Mouse (Mus musculus): ENCODE data around the gene Sln. TPM values are rescaled to one million over a fixed set of nuclear protein-coding genes. Genes with fewer than 3 reads are reported as not detected.

Gene Sln
- polyA plus RNA-seq, 1 experiment from 2014 or later, result 13.7 TPM

GRCm38 (mm10) chr9:53848548-53848947, 1.4 kb upstream of the Sln start:
- no peak overlapping the region for H3K9ac ChIP-seq
- 73% methylated on average over 8 of the region's 8 CpGs for WGBS
- no peaks in the 10 kb centered on the region for H3K36me3 ChIP-seq
- no peak overlapping the region for H3K4me2 ChIP-seq
- H3K27me3 ChIP-seq (replicated peaks), result peaks cover 16% of the 10 kb centered on the region; the same call in 1 of the 2 replicates
- H3K4me1 ChIP-seq (replicated peaks), result no peaks in the 10 kb centered on the region
- H3K9me3 ChIP-seq (replicated peaks), result no peaks in the 10 kb centered on the region
- ATAC-seq (ENCODE audit: insufficient number of reproducible peaks, low FRiP score), result no peak
- no peak overlapping the region for H3K4me3 ChIP-seq
- no peak overlapping the region for H3K27ac ChIP-seq (ENCODE audit: poor library complexity, severe bottlenecking)

DNA sequence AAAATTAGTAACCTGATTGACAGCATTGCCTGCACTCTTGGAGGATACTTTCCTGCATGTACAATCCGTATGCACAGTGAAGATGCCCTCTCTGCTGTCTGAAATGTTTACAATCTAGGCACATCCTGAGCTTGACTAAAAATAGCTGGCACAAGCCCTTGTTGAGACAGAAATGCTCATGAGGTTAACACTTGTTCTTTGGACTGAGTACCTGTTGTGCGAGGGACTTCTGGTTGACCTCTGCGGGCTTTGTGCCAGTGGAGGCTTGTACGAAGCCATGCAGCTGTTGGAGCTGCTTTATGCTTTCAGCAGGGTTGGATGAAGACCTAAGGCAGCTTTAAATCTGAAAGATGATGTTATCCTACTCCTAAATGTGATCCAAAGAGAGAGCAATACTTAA, 2.2 kb downstream of the Sln start:
- Histone ChIP-seq H3K27me3 (replicated peaks) (peaks cover 20% of the 10 kb centered on the region), H3K4me1 (replicated peaks) (no peaks in the 10 kb centered on the region), H3K4me2 (no peak overlapping the region), H3K27ac (ENCODE audit: poor library complexity, severe bottlenecking) (no peak overlapping the region), H3K9ac (no peak overlapping the region), H3K9me3 (replicated peaks) (no peaks in the 10 kb centered on the region), H3K4me3 (no peak overlapping the region), H3K36me3 (no peaks in the 10 kb centered on the region)
- 58% methylated on average over 4 of the region's 4 CpGs for WGBS
- no peak for ATAC-seq (ENCODE audit: insufficient number of reproducible peaks, low FRiP score)

- 80% methylated on average over 1 of the region's 1 CpGs for WGBS
- no peak for ATAC-seq (ENCODE audit: insufficient number of reproducible peaks, low FRiP score)
- Histone ChIP-seq H3K9ac (no peak overlapping the region), H3K4me1 (replicated peaks) (no peaks in the 10 kb centered on the region), H3K27ac (ENCODE audit: poor library complexity, severe bottlenecking) (no peak overlapping the region), H3K4me2 (no peak overlapping the region), H3K36me3 (no peaks in the 10 kb centered on the region), H3K9me3 (replicated peaks) (no peaks in the 10 kb centered on the region), H3K27me3 (replicated peaks) (peaks cover 20% of the 10 kb centered on the region), H3K4me3 (no peak overlapping the region)
Observed at GRCm38 (mm10) chr9:53853672-53854071, 3.7 kb downstream of the Sln start.

DNA sequence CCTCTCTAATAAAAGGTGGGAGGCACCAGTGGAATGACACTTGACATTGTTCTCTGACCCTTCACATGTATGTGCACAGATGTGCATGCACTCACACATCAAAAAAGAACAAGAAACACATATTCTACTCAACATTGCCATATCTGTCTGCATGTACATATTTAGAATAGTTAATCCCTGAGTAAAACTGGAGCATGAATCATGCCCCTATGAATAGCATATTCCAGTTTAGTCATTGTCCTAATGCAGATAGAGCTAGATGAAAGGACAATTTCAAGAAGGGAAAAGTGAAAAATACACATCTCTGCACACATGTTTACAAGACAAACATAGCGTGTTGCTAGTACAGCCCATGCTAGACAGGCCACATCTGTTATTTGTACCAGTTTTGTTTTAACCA, 4.6 kb downstream of the Sln start:
- Histone ChIP-seq H3K4me2 (no peak overlapping the region), H3K27me3 (replicated peaks) (peaks cover 16% of the 10 kb centered on the region), H3K4me3 (no peak overlapping the region), H3K36me3 (no peaks in the 10 kb centered on the region), H3K4me1 (replicated peaks) (no peaks in the 10 kb centered on the region), H3K27ac (ENCODE audit: poor library complexity, severe bottlenecking) (no peak overlapping the region), H3K9ac (no peak overlapping the region), H3K9me3 (replicated peaks) (no peaks in the 10 kb centered on the region)
- no peak for ATAC-seq (ENCODE audit: insufficient number of reproducible peaks, low FRiP score)
- 74% methylated on average over 1 of the region's 1 CpGs for WGBS

GRCm38 (mm10) chr9:53857864-53858263, 7.9 kb downstream of the Sln start:
- H3K27ac ChIP-seq (ENCODE audit: poor library complexity, severe bottlenecking), result no peak overlapping the region
- H3K9ac ChIP-seq, result no peak overlapping the region
- no peaks in the 10 kb centered on the region for H3K36me3 ChIP-seq
- WGBS, result 26% methylated on average over 5 of the region's 5 CpGs
- no peak overlapping the region for H3K4me3 ChIP-seq
- no peaks in the 10 kb centered on the region for H3K9me3 ChIP-seq (replicated peaks)
- H3K4me1 ChIP-seq (replicated peaks), result no peaks in the 10 kb centered on the region
- H3K27me3 ChIP-seq (replicated peaks), result peaks cover 11% of the 10 kb centered on the region
- ATAC-seq (ENCODE audit: insufficient number of reproducible peaks, low FRiP score), result no peak
- H3K4me2 ChIP-seq, result no peak overlapping the region

GRCm38 (mm10) chr9:53873239-53873638, 23.3 kb downstream of the Sln start:
- H3K4me3 ChIP-seq, result no peak overlapping the region
- ATAC-seq (ENCODE audit: insufficient number of reproducible peaks, low FRiP score), result no peak
- H3K4me2 ChIP-seq, result no peak overlapping the region
- 0 out of 2 replicates have a peak, but pooled peaks cover 3% of the 10 kb centered on the region for H3K9me3 ChIP-seq (replicated peaks)
- H3K27ac ChIP-seq (ENCODE audit: poor library complexity, severe bottlenecking), result no peak overlapping the region
- no peaks in the 10 kb centered on the region for H3K4me1 ChIP-seq (replicated peaks)
- WGBS, result 82% methylated on average over 8 of the region's 8 CpGs
- H3K9ac ChIP-seq, result no peak overlapping the region
- no peaks in the 10 kb centered on the region for H3K36me3 ChIP-seq
- no peaks in the 10 kb centered on the region for H3K27me3 ChIP-seq (replicated peaks)

- ATAC-seq (ENCODE audit: insufficient number of reproducible peaks, low FRiP score), result no peak
- 56% methylated on average over 2 of the region's 2 CpGs for WGBS
- H3K9ac ChIP-seq, result no peak overlapping the region
- no peak overlapping the region for H3K27ac ChIP-seq (ENCODE audit: poor library complexity, severe bottlenecking)
- H3K4me1 ChIP-seq (replicated peaks), result no peaks in the 10 kb centered on the region
- H3K4me2 ChIP-seq, result no peak overlapping the region
- H3K4me3 ChIP-seq, result no peak overlapping the region
- H3K36me3 ChIP-seq, result no peaks in the 10 kb centered on the region
- no peaks in the 10 kb centered on the region for H3K9me3 ChIP-seq (replicated peaks)
- no peaks in the 10 kb centered on the region for H3K27me3 ChIP-seq (replicated peaks)
Observed at GRCm38 (mm10) chr9:53877423-53877822, 27.5 kb downstream of the Sln start.

DNA sequence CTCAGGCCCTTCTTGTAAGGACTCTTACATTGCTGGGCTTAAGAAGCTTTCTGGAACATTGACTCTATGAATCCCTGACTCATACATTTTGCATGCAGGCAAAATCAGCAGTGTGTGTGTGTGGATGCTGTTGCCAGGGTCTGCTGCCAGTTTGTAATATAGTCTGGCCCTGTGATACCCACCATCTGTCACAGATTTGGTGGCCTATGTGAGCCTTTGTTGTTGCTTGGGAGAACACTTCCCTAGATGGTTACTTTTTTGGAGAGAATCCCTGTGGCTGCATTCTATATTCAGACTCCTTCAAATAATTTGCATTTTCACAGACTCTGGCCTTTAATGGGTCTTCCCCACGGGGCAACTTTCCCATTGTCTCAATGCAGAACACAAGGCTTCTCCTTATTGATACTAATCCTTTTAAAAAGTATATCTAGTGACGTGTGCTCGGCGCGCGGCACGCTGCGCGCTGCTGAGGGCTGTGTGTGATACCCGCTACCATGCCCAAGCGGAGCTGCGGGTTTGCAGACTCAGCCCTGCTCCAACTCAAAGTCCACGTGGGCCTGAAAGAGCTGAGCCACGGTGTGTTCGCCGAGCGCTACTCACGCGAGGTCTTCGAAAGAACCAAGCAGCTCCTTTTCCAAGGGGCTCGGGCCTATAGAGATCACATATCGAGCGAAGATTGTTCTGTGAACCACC, 33.8 kb downstream of the Sln start:
- 91% methylated on average over 23 of the region's 23 CpGs for WGBS
- Histone ChIP-seq H3K27ac (ENCODE audit: poor library complexity, severe bottlenecking) (no peak overlapping the region), H3K9me3 (replicated peaks) (no peaks in the 10 kb centered on the region), H3K4me2 (no peak overlapping the region), H3K27me3 (replicated peaks) (no peaks in the 10 kb centered on the region), H3K4me3 (no peak overlapping the region), H3K9ac (no peak overlapping the region), H3K36me3 (no peaks in the 10 kb centered on the region), H3K4me1 (replicated peaks) (no peaks in the 10 kb centered on the region)
- ATAC-seq (ENCODE audit: insufficient number of reproducible peaks, low FRiP score), result no peak

GRCm38 (mm10) chr9:53890075-53890474, 40.1 kb downstream of the Sln start:
- H3K9ac ChIP-seq, result no peak overlapping the region
- no peaks in the 10 kb centered on the region for H3K27me3 ChIP-seq (replicated peaks)
- no peak for ATAC-seq (ENCODE audit: insufficient number of reproducible peaks, low FRiP score)
- no peak overlapping the region for H3K4me3 ChIP-seq
- H3K9me3 ChIP-seq (replicated peaks), result no peaks in the 10 kb centered on the region; the same call in 1 of the 2 replicates
- H3K4me2 ChIP-seq, result no peak overlapping the region
- H3K27ac ChIP-seq (ENCODE audit: poor library complexity, severe bottlenecking), result no peak overlapping the region
- H3K4me1 ChIP-seq (replicated peaks), result no peaks in the 10 kb centered on the region
- 0% methylated on average over 1 of the region's 1 CpGs for WGBS
- H3K36me3 ChIP-seq, result no peaks in the 10 kb centered on the region

- Histone ChIP-seq H3K27ac (ENCODE audit: poor library complexity, severe bottlenecking) (no peak overlapping the region), H3K27me3 (replicated peaks) (no peaks in the 10 kb centered on the region), H3K9me3 (replicated peaks) (no peaks in the 10 kb centered on the region; the same call in 1 of the 2 replicates), H3K36me3 (no peaks in the 10 kb centered on the region), H3K4me1 (replicated peaks) (no peaks in the 10 kb centered on the region), H3K4me2 (no peak overlapping the region), H3K4me3 (no peak overlapping the region), H3K9ac (no peak overlapping the region)
- no peak for ATAC-seq (ENCODE audit: insufficient number of reproducible peaks, low FRiP score)
- WGBS, result 77% methylated on average over 7 of the region's 7 CpGs
Observed at GRCm38 (mm10) chr9:53895827-53896226, 45.9 kb downstream of the Sln start.

- no peaks in the 10 kb centered on the region for H3K9me3 ChIP-seq (replicated peaks)
- 79% methylated on average over 6 of the region's 6 CpGs for WGBS
- ATAC-seq (ENCODE audit: insufficient number of reproducible peaks, low FRiP score), result no peak
- H3K36me3 ChIP-seq, result no peaks in the 10 kb centered on the region
- H3K9ac ChIP-seq, result no peak overlapping the region
- H3K4me3 ChIP-seq, result no peak overlapping the region
- no peaks in the 10 kb centered on the region for H3K27me3 ChIP-seq (replicated peaks)
- H3K4me1 ChIP-seq (replicated peaks), result no peaks in the 10 kb centered on the region
- no peak overlapping the region for H3K4me2 ChIP-seq
- no peak overlapping the region for H3K27ac ChIP-seq (ENCODE audit: poor library complexity, severe bottlenecking)
Observed at GRCm38 (mm10) chr9:53899836-53900235, 49.9 kb downstream of the Sln start.

GRCm38 (mm10) chr9:53903215-53903842, 53.4 kb downstream of the Sln start:
- 81% methylated on average over 7 of the region's 7 CpGs for WGBS
- Histone ChIP-seq H3K9me3 (replicated peaks) (no peaks in the 10 kb centered on the region), H3K27ac (ENCODE audit: poor library complexity, severe bottlenecking) (no peak overlapping the region), H3K9ac (no peak overlapping the region), H3K4me1 (replicated peaks) (no peaks in the 10 kb centered on the region), H3K27me3 (replicated peaks) (no peaks in the 10 kb centered on the region), H3K4me2 (no peak overlapping the region), H3K36me3 (no peaks in the 10 kb centered on the region), H3K4me3 (no peak overlapping the region)
- ATAC-seq (ENCODE audit: insufficient number of reproducible peaks, low FRiP score), result no peak

Measured in heart, embryonic 12.5 days (tissue).